Mouse (Mus musculus) CH12.LX (cell line): ENCODE results near the gene Stk32c. TPM values are rescaled to one million over a fixed set of nuclear protein-coding genes. Genes with fewer than 3 reads are reported as not detected.

Source experiments
- DNase-seq: peaks from one replicate; pipeline ENCODE4 v3.0.0-alpha.2; 2013; ENCODE audit errors: extremely low read depth
- H3K27ac ChIP-seq: 2 replicates; pipeline ENCODE4 v1.5.1; 2012; ENCODE audit warnings: low read depth, mild to moderate bottlenecking, control low read depth, moderate library complexity; ENCODE audit not compliant: insufficient read depth
- H3K27me3 ChIP-seq: replicated peaks from 2 replicates; pipeline ENCODE3; 2012; ENCODE audit warnings: inconsistent platforms
- H3K36me3 ChIP-seq, 2 experiments: replicated peaks in 1 of 2; 2 replicates each; pipeline versions ENCODE3 to v1.6.1; 2012; ENCODE audit warnings: inconsistent platforms in 1 of 2, low read length in 1 of 2, mild to moderate bottlenecking in 1 of 2, mixed read lengths in 1 of 2, moderate library complexity in 1 of 2; ENCODE audit not compliant: control insufficient read depth in 1 of 2, insufficient read depth in 1 of 2
- H3K4me1 ChIP-seq, 2 experiments: 2 replicates each; pipeline ENCODE4 v1.6.1; 2012; ENCODE audit warnings: inconsistent platforms in 1 of 2, moderate library complexity in 1 of 2; ENCODE audit not compliant: insufficient read depth in 2 of 2, control insufficient read depth in 1 of 2
- H3K4me2 ChIP-seq: 2 replicates; pipeline ENCODE4 v1.6.1; 2012; ENCODE audit warnings: low read depth, mild to moderate bottlenecking, control low read depth; ENCODE audit not compliant: poor library complexity, insufficient read depth, severe bottlenecking
- H3K4me3 ChIP-seq, 3 experiments: fragments of 150-350 bp in 1 of 3; sonication (generic) in 1 of 3; replicated peaks in 1 of 3; 2 replicates each; pipeline versions ENCODE3 to v1.5.1; 2011 to 2012; ENCODE audit warnings: low read depth in 2 of 3, low read length in 2 of 3, mild to moderate bottlenecking in 2 of 3, moderate library complexity in 2 of 3, control low read depth in 1 of 3, improper control_type of control experiment in 1 of 3, inconsistent platforms in 1 of 3, mixed read lengths in 1 of 3; ENCODE audit not compliant: poor library complexity in 1 of 3
- H3K79me2 ChIP-seq: replicated peaks from 2 replicates; pipeline ENCODE4 v1.6.1; 2012; ENCODE audit warnings: mild to moderate bottlenecking, moderate library complexity; ENCODE audit not compliant: control insufficient read depth, poor library complexity, insufficient read depth, severe bottlenecking; ENCODE audit errors: extremely low read depth
- H3K9ac ChIP-seq: 2 replicates; pipeline ENCODE4 v1.6.1; 2012; ENCODE audit warnings: low read depth, mild to moderate bottlenecking, control low read depth, moderate library complexity; ENCODE audit not compliant: insufficient read depth
- H3K9me3 ChIP-seq: replicated peaks from 2 replicates; pipeline ENCODE3; 2012; ENCODE audit warnings: low read length, inconsistent platforms, mixed read lengths
- BHLHE40 ChIP-seq: IDR thresholded peaks from 2 replicates; pipeline ENCODE4 v1.6.1; 2011; ENCODE audit warnings: mild to moderate bottlenecking, low read depth, low read length, improper control_type of control experiment
- CHD1 ChIP-seq: IDR thresholded peaks from 2 replicates; pipeline ENCODE4 v1.6.1; 2012; ENCODE audit warnings: low read depth, low read length, improper control_type of control experiment, inconsistent platforms
- CHD2 ChIP-seq: IDR thresholded peaks from 2 replicates; pipeline ENCODE4 v1.6.1; 2011; ENCODE audit warnings: low read length, improper control_type of control experiment
- CTCF ChIP-seq, 2 experiments: IDR thresholded peaks in 1 of 2; conservative IDR thresholded peaks in 1 of 2; 2 replicates each; pipeline ENCODE4 v1.5.1; 2011 to 2012; ENCODE audit warnings: low read depth in 2 of 2, low read length in 2 of 2, improper control_type of control experiment in 1 of 2, inconsistent platforms in 1 of 2, mild to moderate bottlenecking in 1 of 2, moderate library complexity in 1 of 2
- ELF1 ChIP-seq: IDR thresholded peaks from 2 replicates; pipeline ENCODE4 v1.6.1; 2014; ENCODE audit warnings: low read depth, mild to moderate bottlenecking, inconsistent platforms, low read length, improper control_type of control experiment
- EP300 ChIP-seq: IDR thresholded peaks from 2 replicates; pipeline ENCODE4 v1.6.1; 2011; ENCODE audit warnings: low read length, improper control_type of control experiment
- GABPA ChIP-seq: IDR thresholded peaks from 2 replicates; pipeline ENCODE4 v1.6.1; 2012; ENCODE audit warnings: low read depth, low read length, improper control_type of control experiment, inconsistent platforms; ENCODE audit not compliant: insufficient replicate concordance
- JUND ChIP-seq: conservative IDR thresholded peaks from 2 replicates; pipeline ENCODE4 v1.6.1; 2011; ENCODE audit warnings: low read depth, low read length, improper control_type of control experiment
- KAT2A ChIP-seq: IDR thresholded peaks from 2 replicates; pipeline ENCODE4 v1.6.1; 2012; ENCODE audit warnings: low read length, improper control_type of control experiment, inconsistent platforms; ENCODE audit not compliant: insufficient replicate concordance
- MAFK ChIP-seq: IDR thresholded peaks from 2 replicates; pipeline ENCODE4 v1.6.1; 2011; ENCODE audit warnings: low read length, improper control_type of control experiment; ENCODE audit not compliant: insufficient replicate concordance
- NELFE ChIP-seq: IDR thresholded peaks from 2 replicates; pipeline ENCODE4 v1.6.1; 2011; ENCODE audit warnings: low read depth, low read length, improper control_type of control experiment
- NRF1 ChIP-seq: IDR thresholded peaks from 2 replicates; pipeline ENCODE4 v1.6.1; 2014; ENCODE audit warnings: low read depth, mild to moderate bottlenecking, inconsistent platforms, low read length, improper control_type of control experiment, moderate library complexity
- RAD21 ChIP-seq: IDR thresholded peaks from 2 replicates; pipeline ENCODE4 v1.6.1; 2011; ENCODE audit warnings: low read depth, mild to moderate bottlenecking, low read length, improper control_type of control experiment, moderate library complexity
- SMC3 ChIP-seq: IDR thresholded peaks from 2 replicates; pipeline ENCODE4 v1.6.1; 2011; ENCODE audit warnings: low read depth, low read length, improper control_type of control experiment
- UBTF ChIP-seq: IDR thresholded peaks from 2 replicates; pipeline ENCODE4 v1.6.1; 2012; ENCODE audit warnings: low read depth, mild to moderate bottlenecking, inconsistent platforms, low read length, improper control_type of control experiment, moderate library complexity
- ZKSCAN1 ChIP-seq: IDR thresholded peaks from 2 replicates; pipeline ENCODE4 v1.6.1; 2012; ENCODE audit warnings: low read depth, inconsistent platforms, low read length, improper control_type of control experiment, borderline replicate concordance
- ZMIZ1 ChIP-seq: IDR thresholded peaks from 2 replicates; pipeline ENCODE4 v1.6.1; 2012; ENCODE audit warnings: low read depth, mild to moderate bottlenecking, inconsistent platforms, low read length, improper control_type of control experiment
- ZNF384 ChIP-seq: IDR thresholded peaks from 2 replicates; pipeline ENCODE4 v1.6.1; 2012; ENCODE audit warnings: low read depth, low read length, improper control_type of control experiment, inconsistent platforms
- dilution Hi-C: fragments of 300-500 bp; cut with MboI; formaldehyde crosslinking; loops from 2 replicates; pipeline ENCODE4 v1.14.3; 2020; ENCODE audit warnings: low sequenced_read_pairs; ENCODE audit not compliant: extremely low pct_unique_long_range_greater_than_20kb, extremely low pct_ligation_motif_present
- in situ Hi-C: fragments of 300-500 bp; cut with MboI; formaldehyde crosslinking; loops from 3 replicates; pipeline ENCODE4 v1.14.3; 2019; ENCODE audit warnings: low sequenced_read_pairs, low pct_ligation_motif_present, low pct_unique_long_range_greater_than_20kb, mixed read lengths
- polyA plus RNA-seq: library from polyadenylated mRNA; unstranded; fragments of >175 nt; gene quantifications from 2 replicates; pipeline ENCODE4 v1.2.1, GENCODE M21; 2012; ENCODE audit warnings: low read depth; ENCODE audit not compliant: insufficient read length
- total RNA-seq, 2 experiments: library from RNA; depleted of rRNA; stranded (reverse); fragments of 300-350 nt in 1 of 2; fragments of >200 nt in 1 of 2; gene quantifications; 2 replicates each; pipeline ENCODE4 v1.2.3; 2012 to 2014

The Stk32c gene
- total and polyA plus RNA-seq, 3 experiments = not detected

DNA sequence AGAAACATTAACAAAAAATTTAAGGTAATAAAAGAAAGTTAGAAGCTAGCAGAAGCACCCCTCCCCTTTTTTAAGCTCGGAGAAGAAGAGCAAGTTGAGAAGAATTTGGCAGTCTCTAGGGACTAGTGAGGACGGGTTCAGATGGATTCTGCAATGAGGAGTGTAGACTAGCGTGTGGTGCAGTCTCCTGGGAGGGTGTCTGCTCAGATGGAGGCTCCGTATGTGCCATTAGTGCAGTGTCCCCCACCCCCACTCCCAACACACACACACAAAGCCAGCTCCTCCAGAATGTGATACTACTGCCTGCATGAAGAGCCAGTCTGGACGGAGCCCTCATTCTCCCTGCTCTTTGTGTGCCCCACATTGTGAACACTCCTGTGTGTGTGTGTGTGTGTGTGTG, 131.9 kb downstream of the Stk32c start:
- H3K9me3 ChIP-seq = peaks cover 4% of the 10 kb centered on the region
- TF ChIP-seq BHLHE40 = no peak
- no peak for TF ChIP-seq ZMIZ1
- no peak for TF ChIP-seq NELFE
- TF ChIP-seq EP300 = no peak
- TF ChIP-seq RAD21 = no peak
- no peak for TF ChIP-seq MAFK
- no peak for TF ChIP-seq CHD2
- no peak for TF ChIP-seq ELF1
- TF ChIP-seq JUND = no peak
- no peak for TF ChIP-seq CHD1
- no peak for TF ChIP-seq KAT2A
- no peak for TF ChIP-seq GABPA
- TF ChIP-seq NRF1 = no peak
- no peak for TF ChIP-seq ZNF384

DNA sequence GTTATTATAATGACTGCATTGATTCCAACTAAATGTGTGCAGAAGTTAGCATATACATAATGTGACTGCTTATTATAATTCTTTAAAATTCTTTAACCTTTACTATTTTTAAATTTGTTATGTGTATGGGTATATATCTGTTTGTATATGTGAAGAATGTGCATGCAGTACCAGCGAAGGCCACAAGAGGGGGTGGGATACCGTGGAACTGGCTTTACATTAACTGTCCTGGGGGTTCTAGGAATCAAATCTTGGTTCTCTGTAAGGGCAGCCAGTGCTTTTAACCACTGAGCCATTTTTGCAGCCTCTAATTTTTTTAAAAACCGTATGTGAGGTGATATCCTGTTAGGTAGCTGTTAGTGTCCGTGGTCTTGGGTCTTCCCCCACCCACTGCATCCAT, 132.4 kb downstream of the Stk32c start:
- Histone ChIP-seq H3K36me3 (no peaks in the 10 kb centered on the region), H3K4me1 (no peaks in the 10 kb centered on the region)
- dilution Hi-C loops = no loop called here

More for the DNA sequence above, 131.9 kb downstream of the Stk32c start:
- Histone ChIP-seq H3K36me3 (no peaks in the 10 kb centered on the region), H3K27ac (no peak overlapping the region), H3K4me3 (no peak overlapping the region), H3K4me2 (no peak overlapping the region), H3K79me2 (no peaks in the 10 kb centered on the region), H3K27me3 (peaks cover 73% of the 10 kb centered on the region), H3K4me1 (no peaks in the 10 kb centered on the region), H3K9ac (no peak overlapping the region)
- dilution Hi-C loops = no loop called here
- in situ Hi-C loops = no loop called here
- no peak for DNase-seq

More for the DNA sequence above, 132.4 kb downstream of the Stk32c start:
- DNase-seq = no peak
- Histone ChIP-seq H3K27ac (no peak overlapping the region), H3K79me2 (no peaks in the 10 kb centered on the region), H3K27me3 (peaks cover 77% of the 10 kb centered on the region), H3K9ac (no peak overlapping the region), H3K4me3 (no peak overlapping the region), H3K9me3 (peaks cover 4% of the 10 kb centered on the region), H3K4me2 (no peak overlapping the region)
- in situ Hi-C loops = no loop called here
- TF ChIP-seq ZNF384 = no peak
- no peak for TF ChIP-seq MAFK
- peak; percentile 30 to 45; a peak in 3 of 4 replicates for TF ChIP-seq CTCF (conservative IDR thresholded peaks at IDR 0.05 in 1 of 2, IDR thresholded peaks at IDR 0.05 in 1 of 2; ENCODE audit: low read depth in 2 of 2, low read length in 2 of 2)
- TF ChIP-seq UBTF = no peak
- no peak for TF ChIP-seq ZKSCAN1
- TF ChIP-seq RAD21 = peak; percentile 6
- TF ChIP-seq SMC3 = no peak
